Mouse (Mus musculus): ENCODE measurements around the gene Rora. TPM values are rescaled to one million over a fixed set of nuclear protein-coding genes. Genes with fewer than 3 reads are reported as not detected.

Rora gene
- polyA plus RNA-seq, 1 experiment = 4.5 TPM

- no peak overlapping the region for H3K27ac ChIP-seq (ENCODE audit: insufficient read depth, low read depth, low read length)
- H3K36me3 ChIP-seq (ENCODE audit: control insufficient read depth, insufficient read depth, low read length) = no peaks in the 10 kb centered on the region
- TF ChIP-seq POLR2A (IDR thresholded peaks at IDR 0.05; ENCODE audit: low read depth, low read length) (no peak), CTCF (IDR thresholded peaks at IDR 0.05; ENCODE audit: extremely low read depth, insufficient read length, insufficient replicate concordance, low read depth, low read length) (no peak)
- 74% methylated on average over 7 of the region's 7 CpGs for WGBS
- no peak overlapping the region for H3K4me3 ChIP-seq (ENCODE audit: low read depth, low read length)
- H3K27me3 ChIP-seq (ENCODE audit: control insufficient read depth, insufficient read depth, low read length) = no peaks in the 10 kb centered on the region
- H3K4me1 ChIP-seq (ENCODE audit: control insufficient read depth, insufficient read depth, insufficient read length, low read length) = no peaks in the 10 kb centered on the region
Measured at GRCm38 (mm10) chr9:69327591-69327990, 674.0 kb downstream of the Rora start.

- Histone ChIP-seq H3K4me1 (ENCODE audit: control insufficient read depth, insufficient read depth, insufficient read length, low read length) (peaks cover 2% of the 10 kb centered on the region; the same call in 1 of the 2 replicates), H3K27me3 (ENCODE audit: control insufficient read depth, insufficient read depth, low read length) (no peaks in the 10 kb centered on the region), H3K4me3 (ENCODE audit: low read depth, low read length) (no peak overlapping the region), H3K36me3 (ENCODE audit: control insufficient read depth, insufficient read depth, low read length) (no peaks in the 10 kb centered on the region), H3K27ac (ENCODE audit: insufficient read depth, low read depth, low read length) (no peak overlapping the region)
- no peak for TF ChIP-seq POLR2A (IDR thresholded peaks at IDR 0.05; ENCODE audit: low read depth, low read length)
- no peak for TF ChIP-seq CTCF (IDR thresholded peaks at IDR 0.05; ENCODE audit: extremely low read depth, insufficient read length, insufficient replicate concordance, low read depth, low read length)
- 77% methylated on average over 3 of the region's 3 CpGs for WGBS
Measured at GRCm38 (mm10) chr9:69331790-69332189, 678.2 kb downstream of the Rora start.

- TF ChIP-seq POLR2A (IDR thresholded peaks at IDR 0.05; ENCODE audit: low read depth, low read length) (no peak), CTCF (IDR thresholded peaks at IDR 0.05; ENCODE audit: extremely low read depth, insufficient read length, insufficient replicate concordance, low read depth, low read length) (no peak)
- no peaks in the 10 kb centered on the region for H3K36me3 ChIP-seq (ENCODE audit: control insufficient read depth, insufficient read depth, low read length)
- H3K4me1 ChIP-seq (ENCODE audit: control insufficient read depth, insufficient read depth, insufficient read length, low read length) = peaks cover 3% of the 10 kb centered on the region; the same call in 1 of the 2 replicates
- no peak overlapping the region for H3K4me3 ChIP-seq (ENCODE audit: low read depth, low read length)
- H3K27ac ChIP-seq (ENCODE audit: insufficient read depth, low read depth, low read length) = no peak overlapping the region
- WGBS = 79% methylated on average over 14 of the region's 14 CpGs
- no peaks in the 10 kb centered on the region for H3K27me3 ChIP-seq (ENCODE audit: control insufficient read depth, insufficient read depth, low read length)
Measured at GRCm38 (mm10) chr9:69332802-69333568, 679.4 kb downstream of the Rora start.

- Histone ChIP-seq H3K27ac (ENCODE audit: insufficient read depth, low read depth, low read length) (no peak overlapping the region), H3K27me3 (ENCODE audit: control insufficient read depth, insufficient read depth, low read length) (no peaks in the 10 kb centered on the region), H3K36me3 (ENCODE audit: control insufficient read depth, insufficient read depth, low read length) (no peaks in the 10 kb centered on the region), H3K4me1 (ENCODE audit: control insufficient read depth, insufficient read depth, insufficient read length, low read length) (peaks cover 3% of the 10 kb centered on the region; the same call in 1 of the 2 replicates), H3K4me3 (ENCODE audit: low read depth, low read length) (no peak overlapping the region)
- no peak for TF ChIP-seq POLR2A (IDR thresholded peaks at IDR 0.05; ENCODE audit: low read depth, low read length)
- no peak for TF ChIP-seq CTCF (IDR thresholded peaks at IDR 0.05; ENCODE audit: extremely low read depth, insufficient read length, insufficient replicate concordance, low read depth, low read length)
- WGBS = 75% methylated on average over 4 of the region's 4 CpGs
Measured at GRCm38 (mm10) chr9:69333654-69334053, 680.1 kb downstream of the Rora start.

GRCm38 (mm10) chr9:69334106-69334505 lies 680.5 kb downstream of the Rora start:
- 42% methylated on average over 8 of the region's 8 CpGs for WGBS
- no peak overlapping the region for H3K27ac ChIP-seq (ENCODE audit: insufficient read depth, low read depth, low read length)

GRCm38 (mm10) chr9:69336063-69336462 lies 682.5 kb downstream of the Rora start:
- H3K27ac ChIP-seq (ENCODE audit: insufficient read depth, low read depth, low read length) = no peak overlapping the region
- no peak overlapping the region for H3K4me3 ChIP-seq (ENCODE audit: low read depth, low read length)
- H3K27me3 ChIP-seq (ENCODE audit: control insufficient read depth, insufficient read depth, low read length) = no peaks in the 10 kb centered on the region
- H3K4me1 ChIP-seq (ENCODE audit: control insufficient read depth, insufficient read depth, insufficient read length, low read length) = peaks cover 3% of the 10 kb centered on the region; the same call in 1 of the 2 replicates
- no peaks in the 10 kb centered on the region for H3K36me3 ChIP-seq (ENCODE audit: control insufficient read depth, insufficient read depth, low read length)
- 81% methylated on average over 6 of the region's 6 CpGs for WGBS
- TF ChIP-seq CTCF (IDR thresholded peaks at IDR 0.05; ENCODE audit: extremely low read depth, insufficient read length, insufficient replicate concordance, low read depth, low read length) = no peak

More at GRCm38 (mm10) chr9:69334106-69334505, 680.5 kb downstream of the Rora start:
- Histone ChIP-seq H3K27me3 (ENCODE audit: control insufficient read depth, insufficient read depth, low read length) (no peaks in the 10 kb centered on the region), H3K36me3 (ENCODE audit: control insufficient read depth, insufficient read depth, low read length) (no peaks in the 10 kb centered on the region), H3K4me1 (ENCODE audit: control insufficient read depth, insufficient read depth, insufficient read length, low read length) (peaks cover 3% of the 10 kb centered on the region; the same call in 1 of the 2 replicates), H3K4me3 (ENCODE audit: low read depth, low read length) (no peak overlapping the region)
- TF ChIP-seq CTCF (IDR thresholded peaks at IDR 0.05; ENCODE audit: extremely low read depth, insufficient read length, insufficient replicate concordance, low read depth, low read length) = no peak
- no peak for TF ChIP-seq POLR2A (IDR thresholded peaks at IDR 0.05; ENCODE audit: low read depth, low read length)

GRCm38 (mm10) chr9:69339199-69339598 lies 685.6 kb downstream of the Rora start:
- H3K27ac ChIP-seq (ENCODE audit: insufficient read depth, low read depth, low read length) = no peak overlapping the region
- WGBS = 82% methylated on average over 7 of the region's 7 CpGs
- TF ChIP-seq CTCF (IDR thresholded peaks at IDR 0.05; ENCODE audit: extremely low read depth, insufficient read length, insufficient replicate concordance, low read depth, low read length) (no peak), POLR2A (IDR thresholded peaks at IDR 0.05; ENCODE audit: low read depth, low read length) (no peak)
- H3K36me3 ChIP-seq (ENCODE audit: control insufficient read depth, insufficient read depth, low read length) = no peaks in the 10 kb centered on the region
- H3K27me3 ChIP-seq (ENCODE audit: control insufficient read depth, insufficient read depth, low read length) = no peaks in the 10 kb centered on the region
- H3K4me1 ChIP-seq (ENCODE audit: control insufficient read depth, insufficient read depth, insufficient read length, low read length) = 0 out of 2 replicates have a peak, but pooled peaks cover 3% of the 10 kb centered on the region
- no peak overlapping the region for H3K4me3 ChIP-seq (ENCODE audit: low read depth, low read length)
